Mouse (Mus musculus) liver, adult 2 months (tissue): Measurements from ENCODE around the gene Hexb.

Source experiments
- CTCF ChIP-seq: fragments of 200-500 bp; IDR thresholded peaks from 2 replicates; pipeline ENCODE4 v1.5.1; 2011; ENCODE audit warnings: low read depth, low read length, control low read depth
- POLR2A ChIP-seq: fragments of 200-500 bp; IDR thresholded peaks from 2 replicates; pipeline ENCODE4 v1.6.1; 2011; ENCODE audit warnings: low read length, control low read depth; ENCODE audit not compliant: insufficient read depth; ENCODE audit errors: extremely low read depth

DNA sequence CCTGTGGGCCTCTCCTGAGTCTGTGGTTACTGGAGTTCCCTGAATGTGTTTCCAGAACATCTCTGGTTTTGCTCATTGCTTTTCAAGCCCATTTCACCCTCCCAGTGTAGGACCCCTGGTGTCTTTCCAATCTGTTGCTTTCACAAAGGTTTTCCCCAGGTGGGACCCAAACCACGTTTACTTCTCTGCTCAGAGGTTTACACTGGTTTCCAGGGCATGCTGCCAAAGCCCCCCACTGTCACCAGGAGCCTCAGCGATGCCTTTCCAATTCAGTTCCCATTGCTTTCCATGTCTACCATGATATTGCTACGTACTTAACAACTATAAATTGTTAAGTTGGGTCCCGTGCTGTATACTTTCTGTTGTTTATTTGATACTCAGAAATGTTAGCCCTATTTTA is 15.3 kb downstream of the Hexb start:
- TF ChIP-seq POLR2A: no peak
- no peak for TF ChIP-seq CTCF
